Mouse (Mus musculus): ENCODE measurements around the gene BC004004.

DNA sequence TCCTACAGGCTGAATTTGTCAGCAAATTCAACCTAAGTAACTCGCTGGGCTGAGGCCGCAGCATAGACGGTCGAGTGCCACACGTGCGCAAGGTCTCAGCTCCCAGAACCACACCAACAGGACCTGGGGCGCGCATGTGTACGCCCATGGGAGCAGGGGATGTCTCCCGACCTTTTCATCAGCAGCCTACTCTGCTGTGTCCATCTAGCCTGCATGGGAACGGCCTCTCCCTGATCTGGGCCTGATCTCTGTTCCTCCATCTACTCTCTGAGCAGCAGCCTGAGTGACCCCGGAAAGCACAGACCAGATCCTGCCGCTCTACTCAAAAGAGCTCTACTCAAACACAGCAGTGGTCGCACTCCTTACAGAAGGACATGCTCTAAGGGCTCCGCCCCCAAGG is 8.1 kb upstream of the BC004004 start:
- no peak for TF ChIP-seq SIN3A (IDR thresholded peaks at IDR 0.05; ENCODE audit: low read length)
- no peak for TF ChIP-seq TCF12 (IDR thresholded peaks at IDR 0.05; ENCODE audit: low read depth, low read length)
- no peak for TF ChIP-seq TBP (IDR thresholded peaks at IDR 0.05; ENCODE audit: low read depth, low read length)
- TF ChIP-seq POLR2A (IDR thresholded peaks at IDR 0.05; ENCODE audit: control insufficient read depth in 1 of 2, insufficient read depth in 1 of 2, low read depth in 1 of 2, low read length in 2 of 2, poor library complexity in 1 of 2): no peak
- no peak for TF ChIP-seq CTCF (IDR thresholded peaks at IDR 0.05 in 2 of 3, conservative IDR thresholded peaks at IDR 0.05 in 1 of 3; ENCODE audit: control insufficient read depth in 1 of 3, insufficient read depth in 1 of 3, low read depth in 2 of 3, low read length in 3 of 3, poor library complexity in 1 of 3, severe bottlenecking in 1 of 3)
- no peak for TF ChIP-seq TAL1 (IDR thresholded peaks at IDR 0.05; ENCODE audit: low read length)
- no peak for TF ChIP-seq ELF1 (IDR thresholded peaks at IDR 0.05; ENCODE audit: low read depth, low read length)
- no peak for TF ChIP-seq SMC3 (IDR thresholded peaks at IDR 0.05; ENCODE audit: low read depth, low read length)
- TF ChIP-seq NELFE (IDR thresholded peaks at IDR 0.05; ENCODE audit: low read depth, low read length): no peak
- TF ChIP-seq ZC3H11A (IDR thresholded peaks at IDR 0.05; ENCODE audit: low read depth, low read length): no peak
- TF ChIP-seq USF2 (IDR thresholded peaks at IDR 0.05; ENCODE audit: borderline replicate concordance in 1 of 2, insufficient read depth in 1 of 2, low read depth in 1 of 2, low read length in 2 of 2): no peak
- no peak for TF ChIP-seq ZMIZ1 (IDR thresholded peaks at IDR 0.05; ENCODE audit: low read depth, low read length)
- no peak for TF ChIP-seq EP300 (IDR thresholded peaks at IDR 0.05; ENCODE audit: low read depth in 1 of 2, low read length in 2 of 2)

All from MEL (cell line).